Mouse (Mus musculus) left cerebral cortex, adult 9 months (tissue): ENCODE measurements around the gene Tex21.
"Not testable (repeated sequence)": the region's sequence is repeated elsewhere in the genome, so short reads cannot be mapped to it uniquely, and the experiment has no call there.

Experiments used
- DNase-seq, 2 experiments: peaks; one replicate each; pipeline ENCODE4 v3.0.0; 2022; ENCODE audit warnings: low spot score in 2 of 2

Tex21 gene

DNA sequence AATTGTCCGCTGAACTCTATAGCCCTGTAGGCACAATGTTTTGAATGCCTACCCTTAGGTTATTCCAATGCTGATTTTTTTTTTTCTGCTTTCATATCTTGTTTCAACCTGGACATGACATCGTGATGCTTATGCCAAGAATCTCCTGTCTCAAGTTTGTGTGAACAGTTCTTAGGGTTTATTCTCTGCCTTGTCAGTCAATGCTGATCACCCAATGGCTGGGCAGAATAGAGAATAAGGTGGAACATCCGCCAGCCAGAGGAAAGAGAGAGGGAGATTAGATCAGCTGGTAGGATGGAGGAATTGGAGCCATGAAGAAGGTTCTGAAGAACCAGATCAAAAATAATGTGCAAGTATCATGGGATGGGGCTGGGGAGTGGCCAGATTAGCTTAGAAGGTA lies 14.1 kb upstream of the Tex21 start:
- no peak for DNase-seq

- no peak for DNase-seq
Measured at GRCm38 (mm10) chr12:76256114-76256843, 9.7 kb upstream of the Tex21 start.

DNA sequence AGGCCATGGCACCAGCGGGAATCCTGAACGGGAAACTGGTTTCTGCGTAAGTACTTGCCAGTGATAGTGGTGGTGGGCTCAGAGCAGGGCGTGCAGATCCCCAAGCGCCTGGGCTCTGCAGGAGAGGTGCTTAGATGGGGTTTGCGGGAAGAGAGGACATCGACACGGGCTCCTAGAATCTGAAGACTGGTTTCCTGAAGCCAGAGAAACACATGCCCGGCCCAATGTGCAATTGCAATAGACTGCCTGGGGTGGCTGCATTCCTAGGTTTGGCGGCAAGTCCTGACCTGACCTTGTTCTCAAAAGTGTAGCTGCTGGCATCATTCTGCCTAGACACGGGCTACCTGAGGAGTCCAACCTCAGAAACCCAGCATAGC lies 8.9 kb upstream of the Tex21 start:
- DNase-seq = no peak

DNA sequence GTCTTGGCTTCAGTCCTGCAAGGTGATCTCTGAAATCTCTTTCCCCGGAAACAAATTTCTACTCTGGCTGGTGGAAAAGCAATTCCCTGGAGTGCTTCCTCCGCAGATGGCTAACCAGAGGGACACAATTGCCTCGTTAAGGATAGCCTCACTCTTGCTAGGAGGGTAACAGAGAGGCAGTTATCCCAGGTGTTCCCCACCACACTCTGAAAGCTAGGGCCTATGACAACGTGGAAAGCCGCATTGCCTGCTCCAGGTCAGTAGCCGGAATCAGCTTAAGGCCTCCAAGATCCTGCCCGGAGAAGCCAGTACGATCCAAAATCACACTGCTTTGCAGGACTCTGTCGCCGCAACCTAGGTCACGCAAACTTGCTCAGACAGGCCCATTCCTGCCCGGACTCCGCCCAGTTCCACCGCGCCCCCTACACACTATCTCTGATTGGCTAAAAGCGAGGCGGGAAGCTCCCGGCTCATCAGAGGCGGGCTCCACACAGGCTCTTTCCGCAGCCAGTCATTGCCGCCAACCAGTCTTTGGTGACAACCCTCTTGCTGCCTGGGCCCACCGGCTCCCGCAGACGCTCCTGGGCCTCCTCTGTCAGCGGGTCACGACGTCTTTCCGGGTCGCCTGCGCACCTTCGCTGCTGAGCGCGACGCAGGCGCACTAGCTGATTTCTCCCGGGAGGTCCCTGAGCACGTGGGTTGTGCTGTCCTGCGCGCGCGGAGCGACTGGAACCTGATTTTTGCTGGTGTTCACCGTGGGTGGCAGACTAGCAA lies 8.4 kb upstream of the Tex21 start, which contains the start of gene Mthfd1:
Gene Mthfd1, plus strand, starts transcription at position 574 of the 774 bp plus-strand sequence.
- DNase-seq = peak; percentile 97

GRCm38 (mm10) chr12:76253991-76254390 lies 7.4 kb upstream of the Tex21 start:
- DNase-seq = no peak

GRCm38 (mm10) chr12:76253591-76253990 lies 7.0 kb upstream of the Tex21 start:
- DNase-seq = no peak

- no peak for DNase-seq
Measured at GRCm38 (mm10) chr12:76253090-76253489, 6.5 kb upstream of the Tex21 start.

GRCm38 (mm10) chr12:76244981-76245380 lies 1.6 kb downstream of the Tex21 start:
- DNase-seq = no peak

DNA sequence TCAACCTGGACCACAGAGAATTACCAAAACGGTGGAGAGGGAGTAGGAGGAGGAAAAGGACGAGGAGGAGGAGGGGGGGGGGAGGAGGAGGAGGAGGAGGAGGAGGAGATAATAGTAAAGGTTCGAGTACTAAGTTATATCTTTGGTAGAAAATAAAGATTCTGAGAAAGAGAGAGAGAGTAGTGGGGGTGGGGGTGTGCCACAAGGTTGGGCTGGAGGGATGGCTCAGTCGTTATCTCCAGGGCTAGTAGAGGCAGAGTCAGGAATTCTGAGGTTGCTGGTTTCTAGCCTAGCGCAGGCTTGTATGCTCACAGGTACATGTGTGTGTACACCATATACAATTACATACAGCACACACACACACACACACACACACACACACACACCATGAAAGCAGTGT lies 4.7 kb downstream of the Tex21 start:
- DNase-seq = no peak

DNA sequence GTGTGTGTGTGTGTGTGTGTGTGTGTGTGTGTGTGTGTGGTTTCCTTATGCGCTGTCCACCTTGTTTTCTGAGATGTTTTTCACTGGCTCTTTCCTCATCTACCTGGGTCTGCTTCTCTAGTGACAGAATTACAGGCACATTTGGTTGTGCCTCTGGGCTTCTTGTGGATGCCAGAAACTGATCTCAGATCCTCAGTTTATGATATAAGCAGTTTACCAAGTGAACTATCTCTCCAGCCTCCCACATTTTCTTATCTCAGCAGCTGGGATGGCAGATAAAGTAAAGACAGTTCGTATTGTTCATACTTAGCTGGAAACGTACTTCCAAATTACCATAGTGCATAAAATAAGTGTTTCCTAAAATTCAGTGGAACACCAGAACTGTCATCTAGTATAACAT lies 5.5 kb downstream of the Tex21 start:
- no peak for DNase-seq

DNA sequence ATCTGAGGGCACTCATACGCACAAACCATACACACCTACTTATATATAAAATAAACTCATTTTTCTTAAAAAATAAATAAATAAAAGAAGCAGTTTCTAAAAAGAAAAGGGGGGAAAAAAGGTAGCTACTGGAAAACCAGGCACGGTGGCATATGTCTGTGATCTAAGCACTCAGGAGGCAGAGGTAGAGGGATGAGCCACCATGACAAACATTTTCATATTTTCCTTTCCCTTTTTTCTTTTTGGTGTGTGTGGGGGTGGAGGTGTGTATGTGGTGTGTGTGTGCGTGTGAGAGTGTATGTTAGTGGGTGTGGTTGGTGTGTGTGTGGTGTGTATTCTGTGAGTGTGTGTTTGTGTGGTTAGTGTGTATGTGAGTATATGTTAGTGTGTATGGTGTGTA lies 5.9 kb downstream of the Tex21 start:
- DNase-seq = no peak

GRCm38 (mm10) chr12:76239839-76240571 lies 6.5 kb downstream of the Tex21 start:
- DNase-seq = no peak

- DNase-seq = no peak
Measured at GRCm38 (mm10) chr12:76239145-76239838, 7.3 kb downstream of the Tex21 start.

DNA sequence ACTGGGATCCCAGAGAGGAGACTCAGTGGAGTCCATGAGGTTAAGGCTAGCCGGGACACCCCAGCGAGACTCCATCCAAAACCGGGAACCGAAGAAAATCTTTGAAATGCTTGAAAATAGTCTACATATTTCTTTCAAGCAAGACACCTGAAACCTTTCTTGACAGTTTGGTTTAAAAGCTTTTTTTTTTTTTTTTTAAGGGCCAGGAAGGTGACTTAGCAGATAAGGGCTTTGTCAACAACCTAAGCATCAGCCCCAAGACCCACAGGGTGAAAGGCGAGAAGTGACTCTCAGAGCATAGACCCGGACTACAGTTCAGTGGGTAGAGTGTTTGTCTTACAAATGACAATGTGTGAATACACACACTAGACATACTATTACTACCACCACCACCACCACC lies 11.3 kb downstream of the Tex21 start:
- DNase-seq = no peak

- DNase-seq = no peak
Measured at GRCm38 (mm10) chr12:76230644-76231043, 15.9 kb downstream of the Tex21 start.

DNA sequence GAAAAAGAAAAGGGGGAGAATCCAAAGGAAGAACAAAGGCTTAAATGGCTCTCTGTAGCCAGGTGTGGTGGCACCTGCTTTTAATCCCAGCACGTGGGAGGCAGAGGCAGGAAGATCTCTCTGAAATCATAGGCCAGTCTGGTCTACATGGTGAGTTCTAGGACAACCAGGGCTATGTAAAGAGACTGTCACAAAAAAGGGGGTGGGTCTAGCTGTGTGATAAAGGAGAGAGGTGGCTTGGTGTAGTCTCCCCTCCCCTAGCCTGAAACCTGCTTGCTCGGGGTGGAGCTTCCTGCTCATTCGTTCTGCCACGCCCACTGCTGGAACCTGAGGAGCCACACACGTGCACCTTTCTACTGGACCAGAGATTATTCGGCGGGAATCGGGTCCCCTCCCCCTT lies 24.4 kb downstream of the Tex21 start:
- not testable (repeated sequence) for DNase-seq

DNA sequence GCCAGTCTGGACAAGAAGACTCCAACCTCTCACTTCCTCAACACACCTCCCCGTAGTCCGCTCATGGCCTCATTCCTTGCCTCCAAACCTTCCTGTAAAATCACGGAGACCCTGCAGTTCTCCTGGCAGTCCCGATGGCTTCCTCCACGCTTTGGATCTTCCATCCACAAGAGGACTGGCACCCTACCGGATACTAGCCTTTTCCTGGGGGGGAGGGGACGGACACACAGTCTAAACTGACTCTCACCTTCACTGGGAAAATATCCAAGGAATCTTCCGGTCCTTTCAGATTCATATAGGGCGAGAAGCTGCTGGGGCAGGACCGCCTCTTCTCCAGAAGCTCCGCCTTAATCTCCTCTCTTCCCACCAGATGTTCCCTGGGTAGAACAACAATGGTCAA lies 29.8 kb downstream of the Tex21 start:
- DNase-seq = no peak

GRCm38 (mm10) chr12:76215121-76215520 lies 31.4 kb downstream of the Tex21 start:
- no peak for DNase-seq

- no peak for DNase-seq
Measured at GRCm38 (mm10) chr12:76209429-76209974, 37.0 kb downstream of the Tex21 start.

DNA sequence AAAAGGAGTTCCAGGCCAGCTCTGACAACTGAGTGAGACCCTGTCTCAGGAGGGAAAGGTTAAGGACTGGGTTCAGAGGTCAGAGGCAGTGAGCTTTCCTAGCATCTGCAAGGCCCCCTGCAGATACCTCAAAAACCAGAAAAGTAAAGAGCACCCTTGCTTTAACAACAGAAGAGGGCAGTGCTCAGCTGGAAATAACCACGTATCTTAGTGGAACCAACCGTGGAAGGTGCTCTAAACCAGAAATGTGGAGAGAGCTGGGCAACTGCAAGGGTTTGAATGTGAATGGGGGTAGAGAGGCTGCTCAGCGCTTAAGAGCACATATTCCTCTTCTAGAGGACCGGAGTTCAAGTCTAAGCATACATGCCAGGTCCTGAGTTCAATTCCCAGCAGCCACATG lies 46.2 kb downstream of the Tex21 start:
- no peak for DNase-seq

GRCm38 (mm10) chr12:76197071-76197470 lies 49.5 kb downstream of the Tex21 start:
- DNase-seq = no peak

DNA sequence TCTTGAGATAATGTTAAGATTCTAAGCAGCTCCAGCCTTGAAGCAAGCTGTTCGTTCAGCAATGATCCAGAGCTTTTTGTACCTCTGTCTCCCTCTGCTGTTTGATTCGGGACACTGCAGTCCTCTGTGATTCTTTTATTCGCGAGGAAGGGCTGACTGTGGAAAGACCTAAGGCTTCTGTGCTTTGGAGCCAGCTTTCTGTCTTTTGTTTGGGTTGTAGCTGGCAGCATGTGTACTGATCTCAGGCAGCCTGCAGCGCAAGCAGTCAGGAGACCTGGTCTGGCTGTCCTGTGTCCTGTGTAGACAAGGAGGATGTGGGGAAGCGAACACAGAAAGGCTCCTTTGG lies 49.9 kb downstream of the Tex21 start:
- peak; percentile 51 to 90 for DNase-seq
